Mouse (Mus musculus): ENCODE measurements around the gene Olfr1361. TPM values are rescaled to one million over a fixed set of nuclear protein-coding genes. Genes with fewer than 3 reads are reported as not detected.

Olfr1361 gene
- total RNA-seq (2021), result not detected
- long read RNA-seq, experiment 1, result 0 reads
- long read RNA-seq, experiment 2, result 0 reads

DNA sequence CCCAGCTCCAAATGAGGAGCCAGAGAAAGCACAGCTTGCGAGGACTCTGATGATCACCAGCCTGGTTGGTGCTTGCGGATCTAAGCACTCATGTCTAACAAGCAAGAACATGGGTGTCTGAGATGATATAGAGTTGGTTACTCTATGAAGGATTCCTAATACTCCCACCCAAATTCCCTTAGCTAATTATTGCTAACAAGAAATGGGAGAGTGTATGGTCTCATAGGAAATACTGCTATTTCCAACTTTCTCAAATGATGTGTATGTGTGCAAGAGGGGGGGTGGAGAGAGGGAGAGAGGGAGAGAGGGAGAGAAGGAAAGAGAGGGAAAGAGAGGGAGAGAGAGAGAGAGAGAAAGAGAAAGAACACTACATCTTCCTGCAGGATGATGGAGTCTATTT lies at the start of gene Olfr1361:
Gene Olfr1361 (minus strand): TSS at position 101 of the 400 bp plus-strand sequence.
- DNase-seq, result no peak

- DNase-seq, result no peak
These were observed 48.5 kb upstream of the Olfr1361 start for GRCm38 (mm10) chr13:21711698-21712097.

DNA sequence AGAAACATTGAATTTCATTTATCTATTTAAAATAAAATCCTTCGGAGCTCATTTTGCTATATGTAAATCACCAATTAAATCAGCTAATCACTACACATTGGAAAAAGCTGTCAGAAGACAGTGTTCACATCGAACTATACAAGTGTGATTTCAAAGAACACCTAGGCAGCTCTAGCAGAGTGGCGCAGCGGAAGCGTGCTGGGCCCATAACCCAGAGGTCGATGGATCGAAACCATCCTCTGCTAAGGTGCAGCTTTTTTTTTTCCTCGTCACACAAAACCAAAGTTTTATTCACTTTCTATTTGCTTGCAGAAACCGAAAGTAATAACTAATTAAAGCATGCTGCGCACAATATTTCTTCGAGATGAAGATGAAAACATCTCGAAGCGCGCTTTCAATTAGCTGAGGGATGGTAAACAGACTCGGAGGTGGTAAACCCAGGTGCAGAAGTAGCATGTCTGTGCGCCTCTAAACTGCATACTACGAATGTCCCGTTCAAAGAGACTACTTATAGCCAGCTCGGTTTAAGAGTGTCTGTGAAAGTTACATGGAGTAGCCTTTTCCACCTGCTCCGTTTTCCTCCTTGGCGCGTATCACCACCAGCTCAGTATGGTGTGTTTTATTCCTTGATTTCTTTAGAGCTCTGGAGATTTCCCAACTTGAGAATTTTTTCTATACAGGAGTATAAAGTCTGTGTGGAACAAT lies 47.8 kb upstream of the Olfr1361 start:
- peak; percentile 81 to 92 for DNase-seq

- DNase-seq, result peak; percentile 91 to 96
These were observed 47.0 kb upstream of the Olfr1361 start for GRCm38 (mm10) chr13:21710031-21710711.

DNA sequence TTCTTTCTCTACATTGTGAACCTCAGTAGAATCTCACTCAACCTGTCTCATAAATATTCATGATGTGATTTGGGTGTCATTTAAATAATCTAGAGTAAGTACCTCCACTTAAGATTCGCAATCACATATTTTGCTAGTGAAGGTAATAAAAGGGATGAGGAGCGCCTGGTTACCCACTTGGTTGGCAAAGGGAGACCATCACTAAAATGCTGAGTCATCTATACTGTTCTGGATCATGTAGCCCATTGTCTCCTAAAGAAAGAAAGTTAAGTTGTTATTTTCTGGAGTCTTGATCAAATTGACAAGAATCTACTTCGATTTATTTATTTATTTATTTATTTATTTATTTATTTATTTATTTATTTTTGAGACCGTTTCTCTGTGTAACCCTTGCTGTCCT lies 43.5 kb upstream of the Olfr1361 start:
- DNase-seq, result no peak

DNA sequence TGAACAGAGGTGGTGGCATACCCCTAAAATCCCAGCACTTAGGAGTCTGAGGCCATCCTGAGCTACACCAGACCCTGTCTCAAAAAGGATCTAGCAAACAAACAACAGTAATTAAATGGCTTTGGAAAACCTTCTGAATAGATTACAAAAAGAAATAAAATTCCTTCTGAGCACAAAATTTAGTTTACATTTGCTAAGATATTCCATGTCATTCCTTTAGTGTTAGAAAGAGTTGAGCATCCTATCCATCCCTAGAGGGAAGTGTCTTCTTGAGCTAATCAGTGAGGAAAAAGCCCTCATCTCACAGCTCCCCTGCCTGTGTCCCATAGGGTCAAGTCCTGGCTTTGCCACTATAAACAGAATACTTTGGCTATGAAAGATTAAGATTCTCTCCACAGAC lies 34.6 kb upstream of the Olfr1361 start, which contains the start of gene Olfr1359:
Gene Olfr1359 (plus strand): TSS at position 301 of the 400 bp plus-strand sequence.
- DNase-seq, result no peak

- no peak for DNase-seq
These were observed 14.1 kb upstream of the Olfr1361 start, which contains the start of gene Olfr1360 for GRCm38 (mm10) chr13:21677305-21677704. TSS of gene Olfr1360 (minus strand) at chr13:21677405.

DNA sequence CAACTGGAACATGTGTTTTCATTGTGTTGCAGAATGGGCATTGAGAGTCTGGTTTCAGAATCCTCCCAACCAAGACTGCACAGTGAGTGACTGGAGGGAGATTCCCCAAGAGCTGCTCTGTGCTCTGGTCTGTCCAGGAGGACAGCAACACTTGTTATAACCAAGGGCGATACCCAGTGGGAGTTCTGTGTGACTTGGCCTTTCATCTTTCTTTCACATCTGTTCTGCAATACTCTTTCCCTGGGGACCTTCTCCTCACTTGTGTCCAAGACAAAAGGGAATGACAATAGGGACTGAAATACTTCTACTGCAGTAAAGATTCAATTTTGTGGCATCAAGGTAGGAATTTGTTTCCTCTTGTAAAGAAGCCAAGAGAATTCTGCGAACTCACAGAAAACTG lies 20.8 kb downstream of the Olfr1361 start, which contains the start of gene Olfr11:
Gene Olfr11 (minus strand): TSS at position 101 of the 400 bp plus-strand sequence.
- DNase-seq, result no peak

GRCm38 (mm10) chr13:21613922-21614321 lies 49.3 kb downstream of the Olfr1361 start, which contains the start of gene Olfr1362:
TSS of gene Olfr1362 (minus strand) at chr13:21614022.
- DNase-seq, result no peak

Other genes with a start within 250 kb of the Olfr1361 start
- under 1 TPM; 0.35 to 0.54 TPM for gene Pgbd1, start 222.3 kb downstream of the Olfr1361 start, total RNA-seq (2021)
- 10 to 100 TPM; 22.2 to 25.9 TPM for gene Zscan26, start 209.7 kb downstream of the Olfr1361 start, total RNA-seq (2021)
- under 1 TPM; 0.44 to 0.52 TPM for gene Nkapl, start 194.9 kb downstream of the Olfr1361 start, total RNA-seq (2021)
- 1 to 10 TPM in 1 of 2 experiments, under 1 TPM in 1; 0.79 to 1.3 TPM for gene Zkscan4, start 184.5 kb downstream of the Olfr1361 start, total RNA-seq (2021)
- gene Gm10065, start 183.9 kb downstream of the Olfr1361 start, total RNA-seq (2021), result not detected
- 10 to 100 TPM; 25.7 to 26.8 TPM for gene AK157302, start 168.2 kb downstream of the Olfr1361 start, total RNA-seq (2021)
- 100 to 1,000 TPM; 222 to 251 TPM for gene Gm11273, start 162.0 kb downstream of the Olfr1361 start, total RNA-seq (2021)
- 10 to 100 TPM in 1 of 2 experiments, 1 to 10 TPM in 1; 9.9 to 10.7 TPM for gene Zkscan8, start 132.3 kb downstream of the Olfr1361 start, total RNA-seq (2021)
- not detected for gene Olfr1366, start 120.6 kb downstream of the Olfr1361 start, total RNA-seq (2021)
- not detected for gene Olfr1535, start 103.5 kb downstream of the Olfr1361 start, total RNA-seq (2021)
- not detected for gene Olfr1364, start 81.6 kb downstream of the Olfr1361 start, total RNA-seq (2021)
- not detected for gene Olfr1362, start 49.4 kb downstream of the Olfr1361 start, total RNA-seq (2021)
- not detected for gene Olfr11, start 20.9 kb downstream of the Olfr1361 start, total RNA-seq (2021)
- gene Olfr1360, start 14.0 kb upstream of the Olfr1361 start, total RNA-seq (2021), result not detected
- gene Olfr1359, start 34.7 kb upstream of the Olfr1361 start, total RNA-seq (2021), result not detected
- 10 to 100 TPM in 1 of 2 experiments, 1 to 10 TPM in 1; 7.7 to 11.5 TPM for gene Hist1h2bl, start 52.8 kb upstream of the Olfr1361 start, total RNA-seq (2021)
- gene Hist1h2ai, start 53.0 kb upstream of the Olfr1361 start, total RNA-seq (2021), result 10 to 100 TPM in 1 of 2 experiments, 1 to 10 TPM in 1; 4.0 to 15.4 TPM
- gene Hist1h3h, start 54.3 kb upstream of the Olfr1361 start, total RNA-seq (2021), result 10 to 100 TPM; 11.0 to 14.3 TPM
- gene Hist1h2bm, start 58.7 kb upstream of the Olfr1361 start, total RNA-seq (2021), result 1 to 10 TPM; 2.0 to 3.6 TPM
- 1 to 10 TPM; 1.9 to 3.4 TPM for gene Hist1h4j, start 71.7 kb upstream of the Olfr1361 start, total RNA-seq (2021)
- gene Hist1h4k, start 87.1 kb upstream of the Olfr1361 start, total RNA-seq (2021), result 10 to 100 TPM; 39.5 to 45.0 TPM
- gene Hist1h2ak, start 90.4 kb upstream of the Olfr1361 start, total RNA-seq (2021), result 1 to 10 TPM; 2.5 to 4.6 TPM
- gene Hist1h2bn, start 90.7 kb upstream of the Olfr1361 start, total RNA-seq (2021), result 1 to 10 TPM; 4.3 to 4.8 TPM
- gene Hist1h1b, start 117.2 kb upstream of the Olfr1361 start, total RNA-seq (2021), result 1 to 10 TPM; 3.5 to 4.0 TPM
- 10 to 100 TPM; 10.2 to 11.2 TPM for gene Hist1h3i, start 120.0 kb upstream of the Olfr1361 start, total RNA-seq (2021)
- gene Hist1h2an, start 123.8 kb upstream of the Olfr1361 start, total RNA-seq (2021), result 1 to 10 TPM; 1.0 to 5.3 TPM
- gene Hist1h2bp, start 124.1 kb upstream of the Olfr1361 start, total RNA-seq (2021), result 1 to 10 TPM; 3.3 to 4.2 TPM
- gene Hist1h2bq, start 146.8 kb upstream of the Olfr1361 start, total RNA-seq (2021), result 10 to 100 TPM; 27.9 to 31.1 TPM
- 1 to 10 TPM in 1 of 2 experiments, not detected in 1; 1.4 TPM for gene Hist1h2ao, start 147.1 kb upstream of the Olfr1361 start, total RNA-seq (2021)
- 10 to 100 TPM; 41.7 to 58.7 TPM for gene Hist1h4m, start 148.4 kb upstream of the Olfr1361 start, total RNA-seq (2021)
- 1 to 10 TPM; 4.7 to 9.4 TPM for gene Hist1h4n, start 168.8 kb upstream of the Olfr1361 start, total RNA-seq (2021)
- 10 to 100 TPM; 11.6 to 12.2 TPM for gene Hist1h2ap, start 170.1 kb upstream of the Olfr1361 start, total RNA-seq (2021)
- 10 to 100 TPM; 28.3 to 30.7 TPM for gene Hist1h2br, start 170.4 kb upstream of the Olfr1361 start, total RNA-seq (2021)

All from heart, adult 18-20 months (tissue).